ENCODE assay signal across 17 mouse cellular contexts in the genomic region with DNA sequence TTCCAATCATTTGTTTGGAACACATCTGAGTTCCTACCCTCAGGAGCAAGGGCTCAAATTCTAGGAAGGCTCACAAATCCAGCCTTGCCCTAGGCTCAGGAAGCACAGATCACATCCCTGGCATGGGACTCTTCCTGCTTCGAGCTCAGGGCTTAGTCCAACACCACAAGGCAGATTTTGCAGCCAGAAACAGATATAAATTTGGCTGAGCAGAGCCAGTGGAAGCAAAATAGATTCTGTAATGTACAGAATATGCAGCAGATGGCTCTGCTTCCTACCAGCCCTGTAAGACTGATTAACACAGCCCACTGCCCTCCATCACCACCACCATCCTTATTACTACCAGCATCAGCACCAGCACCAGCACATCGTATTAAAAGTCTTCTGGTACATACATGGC. TPM values are rescaled to one million over a fixed set of nuclear protein-coding genes. Genes with fewer than 3 reads are reported as not detected.
A peak's percentile ranks its signal among the peaks of the same experiment; 100 is the strongest.
DNase-seq lines count a peak whose midpoint lies in the region; ATAC-seq and TF ChIP-seq lines count a peak whose summit lies in the region.
"Had no signal": no experiment of that assay in that cellular context is flagged by ENCODE, and none has a peak within 500 bp of the region (broad histone marks: within the 10 kb centered on the region; RNA-seq: fewer than 3 reads in every experiment).

No protein-coding gene starts in this region.

- H3K27ac ChIP-seq in midbrain, postnatal 0 days (ENCODE audit: low read depth, low read length) = no peak overlapping the region
- H3K27ac ChIP-seq in midbrain, embryonic 15.5 days = no peak overlapping the region
- H3K27ac ChIP-seq in forebrain, embryonic 16.5 days (ENCODE audit: low read length) = peak overlapping the region; percentile 60
- H3K27ac ChIP-seq: heart, embryonic 15.5 days; hindbrain, embryonic 13.5 days had no signal

- no peaks in the 10 kb centered on the region for H3K36me3 ChIP-seq in midbrain, postnatal 0 days (ENCODE audit: insufficient read depth, low read length)
- H3K36me3 ChIP-seq in midbrain, embryonic 15.5 days (replicated peaks) = no peaks in the 10 kb centered on the region
- no peaks in the 10 kb centered on the region for H3K36me3 ChIP-seq in forebrain, embryonic 16.5 days (ENCODE audit: control insufficient read depth, insufficient read depth)
- H3K36me3 ChIP-seq: G1E; heart, embryonic 15.5 days; hindbrain, embryonic 13.5 days had no signal

- DNase-seq in frontal cortex, adult 2 months (ENCODE audit: extremely low spot score in 1 of 2, low spot score in 1 of 2) = peak; percentile 5 to 56
- DNase-seq in frontal cortex, postnatal 10 days (ENCODE audit: low spot score in 2 of 2) = no peak
- DNase-seq in midbrain, postnatal 0 days (ENCODE audit: low spot score) = peak; percentile 47
- peak; percentile 61 to 69 for DNase-seq in cerebellum, adult 18-20 months
- no peak for DNase-seq in kidney, postnatal 10 days
- DNase-seq: adrenal gland, postnatal 36 days; kidney, adult 8-10 months had no signal

- no peaks in the 10 kb centered on the region for H3K4me1 ChIP-seq in midbrain, postnatal 0 days (ENCODE audit: insufficient read depth, low read length)
- H3K4me1 ChIP-seq in midbrain, embryonic 15.5 days = no peaks in the 10 kb centered on the region
- peaks cover 6% of the 10 kb centered on the region; the same call in 1 of the 2 replicates for H3K4me1 ChIP-seq in forebrain, embryonic 16.5 days (replicated peaks; ENCODE audit: control insufficient read depth, insufficient read depth, low read length)
- H3K4me1 ChIP-seq: heart, embryonic 15.5 days had no signal

- 77% methylated on average over 2 of the region's 2 CpGs for WGBS in midbrain, postnatal 0 days
- 82% methylated on average over 2 of the region's 2 CpGs for WGBS in midbrain, embryonic 15.5 days
- WGBS in forebrain, embryonic 16.5 days = 70% methylated on average over 2 of the region's 2 CpGs

- no peak overlapping the region for H3K4me3 ChIP-seq in midbrain, postnatal 0 days (ENCODE audit: low read depth, low read length)
- no peak overlapping the region for H3K4me3 ChIP-seq in midbrain, embryonic 15.5 days
- no peak overlapping the region for H3K4me3 ChIP-seq in forebrain, embryonic 16.5 days (replicated peaks; ENCODE audit: low read length)
- H3K4me3 ChIP-seq: erythroblast, embryonic 14.5 days; heart, embryonic 15.5 days; hindbrain, embryonic 13.5 days had no signal

- peak; percentile 23 for TF ChIP-seq CTCF in midbrain, postnatal 0 days (IDR thresholded peaks at IDR 0.05)

- H3K9me3 ChIP-seq in midbrain, postnatal 0 days (ENCODE audit: low read length) = no peaks in the 10 kb centered on the region
- H3K9me3 ChIP-seq in midbrain, embryonic 15.5 days = no peaks in the 10 kb centered on the region
- H3K9me3 ChIP-seq in forebrain, embryonic 16.5 days (ENCODE audit: control insufficient read depth, low read length) = no peaks in the 10 kb centered on the region
- H3K9me3 ChIP-seq: G1E; heart, embryonic 15.5 days; hindbrain, embryonic 13.5 days had no signal

- no peak for ATAC-seq in midbrain, postnatal 0 days (ENCODE audit: low FRiP score)
- no peak for ATAC-seq in midbrain, embryonic 15.5 days (replicated peaks)
- ATAC-seq in forebrain, embryonic 16.5 days = peak; percentile 81
- ATAC-seq in erythroid progenitor cell, adult 5-6 weeks (replicated peaks; ENCODE audit: low FRiP score, poor library complexity, severe bottlenecking) = no peak

- no peak overlapping the region for H3K4me2 ChIP-seq in midbrain, postnatal 0 days (ENCODE audit: low read depth, low read length, poor library complexity, severe bottlenecking)
- no peak overlapping the region for H3K4me2 ChIP-seq in midbrain, embryonic 15.5 days
- no peak overlapping the region for H3K4me2 ChIP-seq in forebrain, embryonic 16.5 days (ENCODE audit: low read length)
- H3K4me2 ChIP-seq: heart, embryonic 15.5 days; hindbrain, embryonic 13.5 days had no signal

- no peak overlapping the region for H3K9ac ChIP-seq in midbrain, postnatal 0 days (replicated peaks; ENCODE audit: low read length, poor library complexity, severe bottlenecking)
- H3K9ac ChIP-seq in midbrain, embryonic 15.5 days = no peak overlapping the region
- no peak overlapping the region for H3K9ac ChIP-seq in forebrain, embryonic 16.5 days (replicated peaks; ENCODE audit: low read depth, low read length)
- H3K9ac ChIP-seq: heart, embryonic 15.5 days; hindbrain, embryonic 13.5 days had no signal

- no peaks in the 10 kb centered on the region for H3K27me3 ChIP-seq in midbrain, postnatal 0 days (ENCODE audit: insufficient read depth, low read length)
- no peaks in the 10 kb centered on the region for H3K27me3 ChIP-seq in midbrain, embryonic 15.5 days (replicated peaks)
- H3K27me3 ChIP-seq in forebrain, embryonic 16.5 days (replicated peaks; ENCODE audit: control insufficient read depth, insufficient read depth, low read length) = no peaks in the 10 kb centered on the region
- H3K27me3 ChIP-seq: heart, embryonic 15.5 days; hindbrain, embryonic 13.5 days had no signal

RNA-seq across cellular contexts. Expression of a gene that starts 56.4 kb away (rescaled TPM):
- 61.9 and 68.6 TPM in 2 replicates for polyA plus RNA-seq in frontal cortex, adult 2 months (2012; rRNA removed)
- 29.5 and 30.7 TPM in 2 replicates for total RNA-seq in midbrain, postnatal 0 days (2014; rRNA removed)
- polyA plus RNA-seq in midbrain, postnatal 0 days (2015; fragmentation: Nextera tagmentation; extraction: Ambion mirVana) = 9.0 and 10.0 TPM in 2 replicates
- polyA plus RNA-seq in midbrain, embryonic 15.5 days (2015; fragmentation: Nextera tagmentation; extraction: Ambion mirVana) = 17.1 and 17.4 TPM in 2 replicates
- polyA plus RNA-seq in forebrain, embryonic 16.5 days (2015; fragmentation: Nextera tagmentation; extraction: Ambion mirVana) = 23.5 and 25.4 TPM in 2 replicates
- not detected in 2 replicates for total RNA-seq in erythroid progenitor cell, adult 5-6 weeks (2015; ENCODE audit: low replicate concordance)
- total RNA-seq in erythroid progenitor cell, adult 5-6 weeks (2017; ENCODE audit: low replicate concordance) = 1.4 TPM in 1 of 2 replicates, not detected in the other
- total RNA-seq: adrenal gland, postnatal 36 days; liver, adult 2 months; megakaryocyte-erythroid progenitor cell, adult 5-6 weeks had no signal
- polyA plus RNA-seq: erythroblast, embryonic 14.5 days; G1E; gonadal fat pad, adult 2 months; heart, embryonic 15.5 days; liver, adult 2 months had no signal

Comparison
In these comparisons a context has a peak if more than half of its experiments do, and no peak if none do; other contexts are left out.
1. DNase-seq: peak in frontal cortex, adult 2 months (2 of 2), midbrain, postnatal 0 days (single experiment) and cerebellum, adult 18-20 months (2 of 2); none in frontal cortex, postnatal 10 days (0 of 2) and kidney, postnatal 10 days (single experiment).